Mouse (Mus musculus) liver, adult 2 months (tissue): Measurements from ENCODE around the gene Prdx5.

Experiments
- CTCF ChIP-seq: fragments of 200-500 bp; IDR thresholded peaks from 2 replicates; pipeline ENCODE4 v1.5.1; 2011; ENCODE audit warnings: low read depth, low read length, control low read depth
- POLR2A ChIP-seq: fragments of 200-500 bp; IDR thresholded peaks from 2 replicates; pipeline ENCODE4 v1.6.1; 2011; ENCODE audit warnings: low read length, control low read depth; ENCODE audit not compliant: insufficient read depth; ENCODE audit errors: extremely low read depth

DNA sequence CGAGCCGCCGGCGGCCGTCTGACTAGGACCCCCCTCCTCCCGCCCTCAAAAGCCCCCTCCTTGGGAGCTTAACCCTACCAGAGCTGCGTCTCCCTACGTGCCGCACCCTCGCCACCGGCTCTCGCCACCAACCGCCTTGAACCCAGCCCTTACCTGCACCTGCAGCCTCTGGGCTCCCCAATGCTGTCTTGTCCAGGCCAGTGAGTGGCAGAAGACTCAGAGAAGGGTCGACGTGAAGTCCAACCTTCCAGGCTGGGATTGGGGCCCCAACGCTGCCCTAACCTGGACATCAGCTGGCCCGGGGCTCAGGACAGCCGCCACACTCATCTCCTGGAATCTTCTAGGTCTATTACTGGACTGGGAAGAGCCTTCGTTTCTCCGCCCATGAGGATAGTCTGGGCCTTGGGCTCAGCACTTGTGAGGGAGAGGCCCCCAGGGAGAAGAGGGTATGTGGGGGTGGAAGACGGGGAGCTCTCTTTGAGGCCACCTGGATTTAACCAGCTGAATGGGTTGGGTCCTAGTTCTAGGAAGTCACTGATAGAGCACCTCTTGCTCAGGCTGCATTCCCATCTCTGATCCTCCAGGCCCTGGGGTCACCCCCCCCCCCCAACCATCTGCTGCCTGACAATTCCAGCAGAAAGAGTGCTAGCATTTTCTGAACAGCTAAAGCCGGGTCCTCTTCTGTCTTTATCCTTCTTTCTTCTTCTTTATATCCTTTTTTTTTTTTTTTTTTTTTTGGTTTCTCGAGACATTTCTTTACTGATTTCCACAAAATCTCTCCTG, 24.5 kb upstream of the Prdx5 start, which contains the start of gene Kcnk4:
- TF ChIP-seq POLR2A = no peak
- TF ChIP-seq CTCF = no peak
